In genomic region chr11:57800971-57801765, GRCm38 (mm10) we compare ENCODE assay signal across 8 mouse cellular contexts. TPM values are rescaled to one million over a fixed set of nuclear protein-coding genes. Genes with fewer than 3 reads are reported as not detected.
A peak's percentile ranks its signal among the peaks of the same experiment; 100 is the strongest.
DNase-seq lines count a peak whose midpoint lies in the region; ATAC-seq lines count a peak whose summit lies in the region.

Gene Sap30l (plus strand): TSS chr11:57801637.

- H3K4me3 ChIP-seq in megakaryocyte, embryonic 14.5 days (replicated peaks) = peak within 1 kb of the TSS; percentile 94

- no peaks in the 10 kb centered on the region for H3K27me3 ChIP-seq in megakaryocyte, embryonic 14.5 days (replicated peaks)

- peak; percentile 99 for ATAC-seq in common myeloid progenitor, adult 5-6 weeks (replicated peaks; ENCODE audit: low read depth, poor library complexity, severe bottlenecking)

- H3K9me3 ChIP-seq in megakaryocyte, embryonic 14.5 days = no peaks in the 10 kb centered on the region

- H3K36me3 ChIP-seq in megakaryocyte, embryonic 14.5 days (replicated peaks; ENCODE audit: low read length) = peaks cover 17% of the 10 kb centered on the region

- peaks cover 65% of the 10 kb centered on the region for H3K4me1 ChIP-seq in megakaryocyte, embryonic 14.5 days

- peak; percentile 98 for DNase-seq in ZHBTc4 (ENCODE audit: low read depth, low spot score)
- DNase-seq in gastrocnemius, adult 8-10 months (ENCODE audit: low spot score in 2 of 2) = peak; percentile 94 to 95
- DNase-seq in hindlimb bud, embryonic 11.5 days (ENCODE audit: extremely low spot score, low read depth, low spot score) = peak; percentile 70
- DNase-seq in left cerebral cortex, adult 8-10 months (ENCODE audit: low spot score in 2 of 2) = peak; percentile 94
- peak; percentile 98 for DNase-seq in right cerebral cortex, postnatal 10 days (ENCODE audit: low spot score in 2 of 2)
- peak; percentile 95 for DNase-seq in urinary bladder, postnatal 25 days (ENCODE audit: low spot score)

RNA-seq across cellular contexts. Expression of gene Sap30l, which starts in this region (rescaled TPM):
- total RNA-seq in common myeloid progenitor, adult 5-6 weeks (2017) = 13.3 and 25.7 TPM in 2 replicates
- total RNA-seq in gastrocnemius, adult 8-10 months (2022) = 10 to 100 TPM; 47.2 to 59.8 (median 55.3) TPM
- 10 to 100 TPM; 46.3 to 50.7 (median 49.6) TPM for total RNA-seq in left cerebral cortex, adult 8-10 months (2022)
- 87.1 and 100 TPM in 2 replicates for polyA plus RNA-seq in megakaryocyte, embryonic 14.5 days (2012; ENCODE audit: insufficient read depth, low replicate concordance)

Comparison
In these comparisons a context has a peak if more than half of its experiments do, and no peak if none do; other contexts are left out.
1. Peak in every context shown above with its lines: DNase-seq, ATAC-seq and H3K4me3 ChIP-seq.